Mouse (Mus musculus) small intestine, adult 2 months (tissue): ENCODE data around the gene Pik3r6.

Experiments used
- CTCF ChIP-seq: fragments of 200-500 bp; IDR thresholded peaks from 2 replicates; pipeline ENCODE4 v1.5.1; 2012; ENCODE audit warnings: low read depth, mild to moderate bottlenecking, control low read depth, inconsistent platforms, low read length, moderate library complexity, mixed read lengths; ENCODE audit not compliant: insufficient replicate concordance, insufficient read length; ENCODE audit errors: extremely low read depth
- POLR2A ChIP-seq: fragments of 200-500 bp; IDR thresholded peaks from 2 replicates; pipeline ENCODE4 v1.6.1; 2012; ENCODE audit warnings: low read depth, mild to moderate bottlenecking, control low read depth, inconsistent platforms, low read length, moderate library complexity

GRCm38 (mm10) chr11:68597912-68598311, 95.1 kb downstream of the Pik3r6 start:
- no peak for TF ChIP-seq CTCF
- TF ChIP-seq POLR2A = no peak
